Mouse (Mus musculus) macrophage (primary cell): ENCODE results near the gene Tead3. TPM values are rescaled to one million over a fixed set of nuclear protein-coding genes. Genes with fewer than 3 reads are reported as not detected.
"Not testable (repeated sequence)": the region's sequence is repeated elsewhere in the genome, so short reads cannot be mapped to it uniquely, and the experiment has no call there.

Source experiments
- H3K27ac ChIP-seq: fragments of 350-480 bp; formaldehyde crosslinking; 2 replicates; pipeline ENCODE4 v1.9.0; 2021
- H3K36me3 ChIP-seq: fragments of 350-480 bp; formaldehyde crosslinking; 2 replicates; pipeline ENCODE4 v1.9.0; 2021; ENCODE audit errors: inconsistent target
- H3K4me3 ChIP-seq: fragments of 350-480 bp; formaldehyde crosslinking; 2 replicates; pipeline ENCODE4 v1.9.0; 2021; ENCODE audit errors: inconsistent target
- H3K79me2 ChIP-seq: fragments of 350-480 bp; formaldehyde crosslinking; 2 replicates; pipeline ENCODE4 v1.9.0; 2021; ENCODE audit errors: inconsistent target
- WGBS: methylation state at CpG from one replicate; pipeline ENCODE4 v1.1.7; 2026; ENCODE audit warnings: inconsistent platforms; ENCODE audit not compliant: missing documents; 5-methylcytosine and 5-hydroxymethylcytosine counted together
- polyA plus RNA-seq: library from polyadenylated mRNA; stranded (reverse); fragments of 250-400 nt; gene quantifications from 3 replicates; pipeline ENCODE4 v1.2.4, GENCODE M21; 2018; ENCODE audit warnings: inconsistent platforms

Gene Tead3
- polyA plus RNA-seq, 1 experiment from 2014 or later, result not detected

- 24% methylated on average over 4 of the region's 4 CpGs for WGBS
- Histone ChIP-seq H3K79me2 (peaks cover 9% of the 10 kb centered on the region; the same call in 1 of the 2 replicates), H3K36me3 (peaks cover 17% of the 10 kb centered on the region), H3K27ac (peak overlapping the region; percentile 31), H3K4me3 (peak overlapping the region; percentile 46)
These were observed 20.9 kb downstream of the Tead3 start for GRCm38 (mm10) chr17:28329503-28330231.

- H3K27ac ChIP-seq, result peak overlapping the region; percentile 31; the same call in 1 of the 2 replicates
- H3K79me2 ChIP-seq, result peaks cover 9% of the 10 kb centered on the region; the same call in 1 of the 2 replicates
- peak overlapping the region; percentile 46 for H3K4me3 ChIP-seq
- peaks cover 17% of the 10 kb centered on the region for H3K36me3 ChIP-seq
- WGBS, result 1% methylated on average over 22 of the region's 25 CpGs
These were observed 21.7 kb downstream of the Tead3 start for GRCm38 (mm10) chr17:28328946-28329345.

GRCm38 (mm10) chr17:28328366-28328928 lies 22.2 kb downstream of the Tead3 start, which contains the start of gene Rpl10a:
Rpl10a (plus strand) TSS chr17:28328471.
- H3K36me3 ChIP-seq, result peaks cover 17% of the 10 kb centered on the region
- H3K4me3 ChIP-seq, result peak within 1 kb of the TSS; percentile 46
- H3K79me2 ChIP-seq, result peaks cover 9% of the 10 kb centered on the region; the same call in 1 of the 2 replicates
- under 1% methylated on average over 67 of the region's 67 CpGs for WGBS
- H3K27ac ChIP-seq, result peak within 1 kb of the TSS; percentile 94

- H3K79me2 ChIP-seq, result peaks cover 9% of the 10 kb centered on the region; the same call in 1 of the 2 replicates
- WGBS, result 30% methylated on average over 22 of the region's 22 CpGs
- peaks cover 17% of the 10 kb centered on the region for H3K36me3 ChIP-seq
- H3K4me3 ChIP-seq, result peak overlapping the region; percentile 16; the same call in 1 of the 2 replicates
- H3K27ac ChIP-seq, result peak overlapping the region; percentile 94
These were observed 22.8 kb downstream of the Tead3 start for GRCm38 (mm10) chr17:28327673-28328325.

- Histone ChIP-seq H3K36me3 (peaks cover 17% of the 10 kb centered on the region), H3K79me2 (peaks cover 9% of the 10 kb centered on the region; the same call in 1 of the 2 replicates), H3K27ac (peak overlapping the region; percentile 94), H3K4me3 (no peak overlapping the region)
- WGBS, result 89% methylated on average over 3 of the region's 3 CpGs
These were observed 23.7 kb downstream of the Tead3 start for GRCm38 (mm10) chr17:28326951-28327350.

GRCm38 (mm10) chr17:28325751-28326150 lies 24.9 kb downstream of the Tead3 start:
- no peak overlapping the region for H3K4me3 ChIP-seq
- 94% methylated on average over 7 of the region's 8 CpGs for WGBS
- H3K27ac ChIP-seq, result no peak overlapping the region
- peaks cover 18% of the 10 kb centered on the region; the same call in 1 of the 2 replicates for H3K36me3 ChIP-seq
- H3K79me2 ChIP-seq, result peaks cover 9% of the 10 kb centered on the region; the same call in 1 of the 2 replicates

GRCm38 (mm10) chr17:28324416-28324815 lies 26.2 kb downstream of the Tead3 start:
- H3K27ac ChIP-seq, H3K4me3 ChIP-seq, H3K79me2 ChIP-seq: not testable (repeated sequence)
- 100% methylated on average over 7 of the region's 7 CpGs for WGBS
- H3K36me3 ChIP-seq, result peaks cover 12% of the 10 kb centered on the region; the same call in 1 of the 2 replicates

GRCm38 (mm10) chr17:28323786-28324185 lies 26.8 kb downstream of the Tead3 start:
- Histone ChIP-seq H3K36me3 (peaks cover 14% of the 10 kb centered on the region; the same call in 1 of the 2 replicates), H3K4me3 (no peak overlapping the region), H3K79me2 (no peaks in the 10 kb centered on the region), H3K27ac (no peak overlapping the region)
- WGBS, result 99% methylated on average over 7 of the region's 8 CpGs

- H3K4me3 ChIP-seq, result no peak overlapping the region
- 98% methylated on average over 4 of the region's 4 CpGs for WGBS
- H3K36me3 ChIP-seq, result peaks cover 30% of the 10 kb centered on the region
- no peaks in the 10 kb centered on the region for H3K79me2 ChIP-seq
- no peak overlapping the region for H3K27ac ChIP-seq
These were observed 28.9 kb downstream of the Tead3 start for GRCm38 (mm10) chr17:28321700-28322099.

GRCm38 (mm10) chr17:28317725-28318124 lies 32.9 kb downstream of the Tead3 start:
- Histone ChIP-seq H3K27ac (no peak overlapping the region), H3K79me2 (peaks cover 12% of the 10 kb centered on the region; the same call in 1 of the 2 replicates), H3K36me3 (peaks cover 39% of the 10 kb centered on the region)

GRCm38 (mm10) chr17:28317091-28317490 lies 33.5 kb downstream of the Tead3 start:
- Histone ChIP-seq H3K4me3 (no peak overlapping the region), H3K36me3 (peaks cover 39% of the 10 kb centered on the region), H3K79me2 (peaks cover 12% of the 10 kb centered on the region; the same call in 1 of the 2 replicates), H3K27ac (no peak overlapping the region)
- WGBS, result 93% methylated on average over 8 of the region's 8 CpGs

More at GRCm38 (mm10) chr17:28317725-28318124, 32.9 kb downstream of the Tead3 start:
- no peak overlapping the region for H3K4me3 ChIP-seq
- 92% methylated on average over 8 of the region's 9 CpGs for WGBS

- Histone ChIP-seq H3K36me3 (peaks cover 37% of the 10 kb centered on the region), H3K27ac (no peak overlapping the region), H3K4me3 (no peak overlapping the region), H3K79me2 (peaks cover 12% of the 10 kb centered on the region; the same call in 1 of the 2 replicates)
- 90% methylated on average over 9 of the region's 9 CpGs for WGBS
These were observed 34.1 kb downstream of the Tead3 start for GRCm38 (mm10) chr17:28316476-28316875.

- peaks cover 29% of the 10 kb centered on the region for H3K36me3 ChIP-seq
- H3K27ac ChIP-seq, result no peak overlapping the region
- WGBS, result 95% methylated on average over 15 of the region's 20 CpGs
- H3K79me2 ChIP-seq, result peaks cover 12% of the 10 kb centered on the region; the same call in 1 of the 2 replicates
- H3K4me3 ChIP-seq, result no peak overlapping the region
These were observed 34.9 kb downstream of the Tead3 start for GRCm38 (mm10) chr17:28315611-28316160.

GRCm38 (mm10) chr17:28313880-28314225 lies 36.8 kb downstream of the Tead3 start:
- H3K27ac ChIP-seq, result peak overlapping the region; percentile 17; the same call in 1 of the 2 replicates
- peaks cover 12% of the 10 kb centered on the region; the same call in 1 of the 2 replicates for H3K79me2 ChIP-seq
- peaks cover 26% of the 10 kb centered on the region for H3K36me3 ChIP-seq
- peak overlapping the region; percentile 47 for H3K4me3 ChIP-seq
- 5% methylated on average over 10 of the region's 11 CpGs for WGBS
